Mouse (Mus musculus) ES-E14 (cell line): ENCODE measurements around the gene Pmvk.

Source experiments
- CHD2 ChIP-seq: IDR thresholded peaks from 2 replicates; pipeline ENCODE4 v1.6.1; 2014; ENCODE audit warnings: mild to moderate bottlenecking, low read depth, low read length, inconsistent platforms
- HCFC1 ChIP-seq: IDR thresholded peaks from 2 replicates; pipeline ENCODE4 v1.6.1; 2012; ENCODE audit warnings: low read length, inconsistent platforms, borderline replicate concordance; ENCODE audit not compliant: insufficient read depth
- MAFK ChIP-seq: IDR thresholded peaks from 2 replicates; pipeline ENCODE4 v1.6.1; 2014; ENCODE audit warnings: mild to moderate bottlenecking, low read depth, low read length, inconsistent platforms; ENCODE audit not compliant: insufficient read depth

DNA sequence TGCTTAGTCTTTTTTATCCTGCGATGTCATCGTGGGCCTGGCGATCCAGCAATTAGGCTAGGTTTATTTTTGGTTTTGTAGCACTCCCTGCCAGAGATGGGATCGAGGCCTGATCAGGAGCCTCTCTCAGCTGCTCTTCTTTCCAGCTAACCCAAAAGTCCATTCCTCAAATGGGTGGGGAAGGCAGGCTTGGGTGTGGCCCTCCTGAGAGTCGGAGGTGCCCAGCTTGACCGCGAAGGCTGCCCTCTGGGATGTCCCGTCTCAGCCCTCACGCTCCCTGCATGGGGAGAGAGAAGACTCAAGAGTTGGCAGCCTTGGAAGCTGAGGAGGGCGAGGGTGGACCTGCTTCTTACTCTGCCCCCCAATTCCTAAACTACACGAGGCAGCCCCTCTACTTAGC, 19.8 kb upstream of the Pmvk start:
- TF ChIP-seq HCFC1 (no peak), MAFK (no peak), CHD2 (no peak)
